Mouse (Mus musculus): ENCODE measurements around the gene Ttc9c. TPM values are rescaled to one million over a fixed set of nuclear protein-coding genes. Genes with fewer than 3 reads are reported as not detected.
A peak's percentile ranks its signal among the peaks of the same experiment; 100 is the strongest.
"Not testable (repeated sequence)": the region's sequence is repeated elsewhere in the genome, so short reads cannot be mapped to it uniquely, and the experiment has no call there.

Ttc9c gene
- polyA plus RNA-seq, 1 experiment from 2014 or later, result 55.7 TPM

- Histone ChIP-seq H3K4me3 (ENCODE audit: low read depth, low read length) (peak within 1 kb of the TSS; percentile 54), H3K27ac (ENCODE audit: low read depth) (peak within 1 kb of the TSS; percentile 98), H3K36me3 (ENCODE audit: insufficient read depth) (peaks cover 18% of the 10 kb centered on the region), H3K27me3 (ENCODE audit: insufficient read depth, low read length) (no peaks in the 10 kb centered on the region), H3K9ac (peak within 1 kb of the TSS; percentile 59), H3K4me2 (peak within 1 kb of the TSS; percentile 78), H3K4me1 (ENCODE audit: insufficient read depth) (peaks cover 13% of the 10 kb centered on the region), H3K9me3 (ENCODE audit: low read depth, low read length) (no peaks in the 10 kb centered on the region)
- no peak for TF ChIP-seq CTCF (IDR thresholded peaks at IDR 0.05; ENCODE audit: low read depth)
- ATAC-seq (ENCODE audit: insufficient read depth), result no peak
- no peak for DNase-seq
- WGBS, result 64% methylated on average over 11 of the region's 11 CpGs
These were observed 20.2 kb upstream of the Ttc9c start, which contains the start of gene Gng3 for GRCm38 (mm10) chr19:8839103-8839907. TSS of gene Gng3 (minus strand) at chr19:8839194.

- Histone ChIP-seq H3K9me3 (ENCODE audit: low read depth, low read length) (no peaks in the 10 kb centered on the region), H3K27ac (ENCODE audit: low read depth) (peak overlapping the region; percentile 98), H3K9ac (peak overlapping the region; percentile 59), H3K36me3 (ENCODE audit: insufficient read depth) (peaks cover 29% of the 10 kb centered on the region), H3K4me3 (ENCODE audit: low read depth, low read length) (peak overlapping the region; percentile 54), H3K27me3 (ENCODE audit: insufficient read depth, low read length) (no peaks in the 10 kb centered on the region), H3K4me2 (peak overlapping the region; percentile 76), H3K4me1 (ENCODE audit: insufficient read depth) (peaks cover 13% of the 10 kb centered on the region)
- DNase-seq (peak; percentile 70), ATAC-seq (ENCODE audit: insufficient read depth) (peak; percentile 28; the same call in 1 of the 2 replicates)
- 16% methylated on average over 15 of the region's 15 CpGs for WGBS
- TF ChIP-seq CTCF (IDR thresholded peaks at IDR 0.05; ENCODE audit: low read depth), result no peak
These were observed 19.1 kb upstream of the Ttc9c start for GRCm38 (mm10) chr19:8838041-8838730.

GRCm38 (mm10) chr19:8837251-8837791 lies 18.2 kb upstream of the Ttc9c start, which contains the start of gene Bscl2:
TSS of gene Bscl2 (plus strand) at chr19:8837467.
- ATAC-seq (ENCODE audit: insufficient read depth) (peak; percentile 84), DNase-seq (peak; percentile 92)
- Histone ChIP-seq H3K36me3 (ENCODE audit: insufficient read depth) (peaks cover 37% of the 10 kb centered on the region), H3K27me3 (ENCODE audit: insufficient read depth, low read length) (no peaks in the 10 kb centered on the region), H3K4me1 (ENCODE audit: insufficient read depth) (peaks cover 13% of the 10 kb centered on the region), H3K9me3 (ENCODE audit: low read depth, low read length) (no peaks in the 10 kb centered on the region), H3K9ac (peak within 1 kb of the TSS; percentile 59), H3K4me3 (ENCODE audit: low read depth, low read length) (peak within 1 kb of the TSS; percentile 54), H3K4me2 (peak within 1 kb of the TSS; percentile 76), H3K27ac (ENCODE audit: low read depth) (peak within 1 kb of the TSS; percentile 98)
- under 1% methylated on average over 38 of the region's 38 CpGs for WGBS
- TF ChIP-seq CTCF (IDR thresholded peaks at IDR 0.05; ENCODE audit: low read depth), result peak; percentile 63

- Histone ChIP-seq H3K4me1 (ENCODE audit: insufficient read depth) (peaks cover 13% of the 10 kb centered on the region), H3K36me3 (ENCODE audit: insufficient read depth) (peaks cover 42% of the 10 kb centered on the region)
- H3K9me3 ChIP-seq (ENCODE audit: low read depth, low read length); H3K4me3 ChIP-seq (ENCODE audit: low read depth, low read length); H3K27ac ChIP-seq (ENCODE audit: low read depth); ATAC-seq (ENCODE audit: insufficient read depth); H3K27me3 ChIP-seq (ENCODE audit: insufficient read depth, low read length); H3K4me2 ChIP-seq; H3K9ac ChIP-seq; DNase-seq: not testable (repeated sequence)
- WGBS, result 97% methylated on average over 10 of the region's 10 CpGs
These were observed 17.2 kb upstream of the Ttc9c start for GRCm38 (mm10) chr19:8836327-8836726.

- no peak for ATAC-seq (ENCODE audit: insufficient read depth)
- 95% methylated on average over 4 of the region's 4 CpGs for WGBS
- no peak overlapping the region for H3K4me2 ChIP-seq
- no peak overlapping the region for H3K27ac ChIP-seq (ENCODE audit: low read depth)
- no peak for TF ChIP-seq CTCF (IDR thresholded peaks at IDR 0.05; ENCODE audit: low read depth)
- no peaks in the 10 kb centered on the region for H3K27me3 ChIP-seq (ENCODE audit: insufficient read depth, low read length)
- no peak for DNase-seq
- peaks cover 75% of the 10 kb centered on the region for H3K36me3 ChIP-seq (ENCODE audit: insufficient read depth)
- H3K9me3 ChIP-seq (ENCODE audit: low read depth, low read length), result no peaks in the 10 kb centered on the region
- no peak overlapping the region for H3K9ac ChIP-seq
- H3K4me1 ChIP-seq (ENCODE audit: insufficient read depth), result peaks cover 3% of the 10 kb centered on the region; the same call in 1 of the 2 replicates
- no peak overlapping the region for H3K4me3 ChIP-seq (ENCODE audit: low read depth, low read length)
These were observed 13.8 kb upstream of the Ttc9c start for GRCm38 (mm10) chr19:8832971-8833370.

- ATAC-seq (ENCODE audit: insufficient read depth), result no peak
- Histone ChIP-seq H3K27me3 (ENCODE audit: insufficient read depth, low read length) (no peaks in the 10 kb centered on the region), H3K4me3 (ENCODE audit: low read depth, low read length) (no peak overlapping the region), H3K4me1 (ENCODE audit: insufficient read depth) (no peaks in the 10 kb centered on the region), H3K27ac (ENCODE audit: low read depth) (no peak overlapping the region), H3K9me3 (ENCODE audit: low read depth, low read length) (no peaks in the 10 kb centered on the region), H3K9ac (no peak overlapping the region), H3K4me2 (no peak overlapping the region), H3K36me3 (ENCODE audit: insufficient read depth) (peaks cover 92% of the 10 kb centered on the region)
- 0 out of 2 replicates have a peak, but pooled peaks have one; percentile 8 for TF ChIP-seq CTCF (IDR thresholded peaks at IDR 0.05; ENCODE audit: low read depth)
- WGBS, result 80% methylated on average over 11 of the region's 11 CpGs
- DNase-seq, result peak; percentile 14
These were observed 12.1 kb upstream of the Ttc9c start for GRCm38 (mm10) chr19:8831262-8831661.

- Histone ChIP-seq H3K4me3 (ENCODE audit: low read depth, low read length) (no peak overlapping the region), H3K9me3 (ENCODE audit: low read depth, low read length) (no peaks in the 10 kb centered on the region), H3K4me2 (no peak overlapping the region), H3K9ac (no peak overlapping the region), H3K27ac (ENCODE audit: low read depth) (no peak overlapping the region), H3K4me1 (ENCODE audit: insufficient read depth) (no peaks in the 10 kb centered on the region), H3K27me3 (ENCODE audit: insufficient read depth, low read length) (no peaks in the 10 kb centered on the region), H3K36me3 (ENCODE audit: insufficient read depth) (peaks cover 98% of the 10 kb centered on the region)
- DNase-seq (no peak), ATAC-seq (ENCODE audit: insufficient read depth) (no peak)
- no peak for TF ChIP-seq CTCF (IDR thresholded peaks at IDR 0.05; ENCODE audit: low read depth)
- 88% methylated on average over 8 of the region's 8 CpGs for WGBS
These were observed 11.5 kb upstream of the Ttc9c start for GRCm38 (mm10) chr19:8830664-8831063.

Measured in lung, embryonic 14.5 days (tissue).